18 mouse cellular contexts compared by ENCODE assay signal in genomic region chr5:151004216-151004755, GRCm38 (mm10). TPM values are rescaled to one million over a fixed set of nuclear protein-coding genes. Genes with fewer than 3 reads are reported as not detected.
DNase-seq lines count a peak whose midpoint lies in the region; ATAC-seq and TF ChIP-seq lines count a peak whose summit lies in the region.
"Had no signal": no experiment of that assay in that cellular context is flagged by ENCODE, and none has a peak within 500 bp of the region (broad histone marks: within the 10 kb centered on the region; RNA-seq: fewer than 3 reads in every experiment).

No protein-coding gene starts in this region.

- no peak for ATAC-seq in kidney, embryonic 16.5 days (ENCODE audit: low FRiP score, low TSS enrichment)
- ATAC-seq: forebrain, embryonic 15.5 days had no signal

- H3K36me3 ChIP-seq in heart, embryonic 10.5 days, result no peaks in the 10 kb centered on the region
- no peaks in the 10 kb centered on the region for H3K36me3 ChIP-seq in heart, adult 2 months (ENCODE audit: control insufficient read depth, insufficient read depth, low read length)
- no peaks in the 10 kb centered on the region for H3K36me3 ChIP-seq in kidney, embryonic 16.5 days (ENCODE audit: insufficient read depth, low read length)
- H3K36me3 ChIP-seq in ES-Bruce4 (ENCODE audit: control insufficient read depth, insufficient read depth, low read length, poor library complexity, severe bottlenecking), result no peaks in the 10 kb centered on the region
- H3K36me3 ChIP-seq: embryonic facial prominence, embryonic 12.5 days; forebrain, embryonic 15.5 days; heart, embryonic 12.5 days; hindbrain, embryonic 15.5 days had no signal

- no peaks in the 10 kb centered on the region for H3K9me3 ChIP-seq in heart, embryonic 10.5 days
- H3K9me3 ChIP-seq in kidney, embryonic 16.5 days (ENCODE audit: low read length), result no peaks in the 10 kb centered on the region
- no peaks in the 10 kb centered on the region for H3K9me3 ChIP-seq in ES-Bruce4 (replicated peaks; ENCODE audit: control insufficient read depth, insufficient read depth, low read length, poor library complexity, severe bottlenecking)
- H3K9me3 ChIP-seq: embryonic facial prominence, embryonic 12.5 days; forebrain, embryonic 15.5 days; heart, embryonic 12.5 days; hindbrain, embryonic 15.5 days had no signal

- no peaks in the 10 kb centered on the region for H3K79me2 ChIP-seq in heart, adult 2 months (replicated peaks; ENCODE audit: control insufficient read depth, insufficient read depth, low read length)

- TF ChIP-seq EP300 in heart, adult 2 months (IDR thresholded peaks at IDR 0.05; ENCODE audit: insufficient read depth, low read depth, low read length), result no peak
- 0 out of 2 replicates have a peak, but pooled peaks have one; percentile 18 for TF ChIP-seq EP300 in ES-Bruce4 (IDR thresholded peaks at IDR 0.05; ENCODE audit: insufficient read depth, low read depth, low read length)

- no peak overlapping the region for H3K4me2 ChIP-seq in kidney, embryonic 16.5 days (replicated peaks; ENCODE audit: low read depth, low read length)
- H3K4me2 ChIP-seq: embryonic facial prominence, embryonic 12.5 days; forebrain, embryonic 15.5 days; heart, embryonic 12.5 days; hindbrain, embryonic 15.5 days had no signal

- H3K27me3 ChIP-seq in heart, embryonic 10.5 days (ENCODE audit: insufficient read depth, poor library complexity, severe bottlenecking), result no peaks in the 10 kb centered on the region
- no peaks in the 10 kb centered on the region for H3K27me3 ChIP-seq in heart, adult 2 months (ENCODE audit: control insufficient read depth, insufficient read depth, low read length)
- H3K27me3 ChIP-seq in kidney, embryonic 16.5 days (ENCODE audit: insufficient read depth, low read length), result no peaks in the 10 kb centered on the region
- no peaks in the 10 kb centered on the region for H3K27me3 ChIP-seq in ES-Bruce4 (ENCODE audit: control insufficient read depth, insufficient read depth, low read length, poor library complexity, severe bottlenecking)
- H3K27me3 ChIP-seq: CH12.LX; embryonic facial prominence, embryonic 12.5 days; forebrain, embryonic 15.5 days; heart, embryonic 12.5 days; hindbrain, embryonic 15.5 days had no signal

- no peak for TF ChIP-seq POLR2A in heart, adult 2 months (IDR thresholded peaks at IDR 0.05; ENCODE audit: insufficient read depth, low read depth, low read length)
- TF ChIP-seq POLR2A in ES-Bruce4 (IDR thresholded peaks at IDR 0.05; ENCODE audit: insufficient read depth, low read length), result no peak

- DNase-seq in heart, embryonic 10.5 days (ENCODE audit: low spot score), result peak; percentile 54
- no peak for DNase-seq in heart, adult 2 months
- peak; percentile 31 for DNase-seq in kidney, adult 9 months
- DNase-seq in neural tube, embryonic 10.5 days (ENCODE audit: extremely low spot score, low spot score), result no peak
- no peak for DNase-seq in cerebellum, postnatal 10 days
- DNase-seq: adrenal gland, adult 8-10 months; adrenal gland, postnatal 36 days; cerebellum, adult 2 months; cerebellum, postnatal 25 days; gastrocnemius, postnatal 36 days; heart, adult 18-20 months had no signal

- 61% methylated on average over 1 of the region's 1 CpGs for WGBS in heart, embryonic 10.5 days
- WGBS in heart, adult 2 months, result 85% methylated on average over 1 of the region's 1 CpGs
- WGBS in kidney, embryonic 16.5 days, result 70% methylated on average over 1 of the region's 1 CpGs

- H3K4me3 ChIP-seq in heart, embryonic 10.5 days, result no peak overlapping the region
- no peak overlapping the region for H3K4me3 ChIP-seq in heart, adult 2 months
- H3K4me3 ChIP-seq in kidney, embryonic 16.5 days (ENCODE audit: low read length), result no peak overlapping the region
- H3K4me3 ChIP-seq in ES-Bruce4 (ENCODE audit: low read depth, low read length), result no peak overlapping the region
- H3K4me3 ChIP-seq: embryonic facial prominence, embryonic 12.5 days; forebrain, embryonic 15.5 days; heart, embryonic 12.5 days; hindbrain, embryonic 15.5 days had no signal

- H3K4me1 ChIP-seq in heart, embryonic 10.5 days, result no peaks in the 10 kb centered on the region
- no peaks in the 10 kb centered on the region for H3K4me1 ChIP-seq in heart, adult 2 months (ENCODE audit: control insufficient read depth, insufficient read depth, low read length)
- no peaks in the 10 kb centered on the region for H3K4me1 ChIP-seq in kidney, embryonic 16.5 days (ENCODE audit: insufficient read depth, low read length)
- no peaks in the 10 kb centered on the region for H3K4me1 ChIP-seq in ES-Bruce4 (ENCODE audit: control insufficient read depth, insufficient read depth, low read length)
- H3K4me1 ChIP-seq: embryonic facial prominence, embryonic 12.5 days; forebrain, embryonic 15.5 days; hindbrain, embryonic 15.5 days had no signal

- no peak overlapping the region for H3K9ac ChIP-seq in heart, adult 2 months (ENCODE audit: low read depth, low read length)
- H3K9ac ChIP-seq in kidney, embryonic 16.5 days (replicated peaks; ENCODE audit: low read length), result no peak overlapping the region
- H3K9ac ChIP-seq in ES-Bruce4 (ENCODE audit: low read depth, poor library complexity, severe bottlenecking), result no peak overlapping the region
- H3K9ac ChIP-seq: embryonic facial prominence, embryonic 12.5 days; forebrain, embryonic 15.5 days; heart, embryonic 12.5 days; hindbrain, embryonic 15.5 days had no signal

- TF ChIP-seq CTCF in heart, adult 2 months (IDR thresholded peaks at IDR 0.05), result no peak
- TF ChIP-seq CTCF in ES-Bruce4 (IDR thresholded peaks at IDR 0.05; ENCODE audit: low read depth, low read length), result no peak

- no peak overlapping the region for H3K27ac ChIP-seq in heart, embryonic 10.5 days
- H3K27ac ChIP-seq in heart, adult 2 months, result no peak overlapping the region
- H3K27ac ChIP-seq in kidney, embryonic 16.5 days (ENCODE audit: low read length), result no peak overlapping the region
- H3K27ac ChIP-seq in ES-Bruce4 (ENCODE audit: insufficient read depth, low read length), result no peak overlapping the region
- H3K27ac ChIP-seq: embryonic facial prominence, embryonic 12.5 days; forebrain, embryonic 15.5 days; hindbrain, embryonic 15.5 days had no signal

- intact Hi-C loops in heart, adult 2 months (cut with DNase I), result no loop called here

RNA-seq across cellular contexts. Expression of gene Kl, which starts 51.9 kb away (rescaled TPM):
- 0.10 and 0.18 TPM in 2 replicates for polyA plus RNA-seq in heart, embryonic 10.5 days (2016; fragmentation: Nextera tagmentation; extraction: Ambion mirVana)
- total RNA-seq in heart, adult 2 months (2021), result under 1 TPM; 0.03 to 0.07 TPM
- 0.06 TPM in 1 of 2 replicates, not detected in the other for polyA plus RNA-seq in heart, adult 2 months (2012; rRNA removed)
- 28.6 and 37.2 TPM in 2 replicates for polyA plus RNA-seq in kidney, embryonic 16.5 days (2015; fragmentation: Nextera tagmentation; extraction: Ambion mirVana)
- polyA plus RNA-seq in ES-Bruce4 (2011; ENCODE audit: insufficient read depth, insufficient read length, low read depth, missing spikeins), result 0.33 and 0.69 TPM in 2 replicates
- total RNA-seq: CH12.LX had no signal

Comparison
In these comparisons a context has a peak if more than half of its experiments do, and no peak if none do; other contexts are left out.
1. DNase-seq: peak in heart, embryonic 10.5 days (single experiment) and kidney, adult 9 months (single experiment); none in heart, adult 2 months (0 of 2), neural tube, embryonic 10.5 days (single experiment) and cerebellum, postnatal 10 days (0 of 2).
2. RNA of gene Kl, which starts 51.9 kb away (polyA plus RNA-seq): 28.6 to 37.2 TPM in kidney, embryonic 16.5 days; 0.33 to 0.69 TPM in ES-Bruce4, 0.10 to 0.18 TPM in heart, embryonic 10.5 days and 0.06 TPM in heart, adult 2 months; every median in the first group is over 10 times any median in the second.